ENCODE assay signal across 8 mouse cellular contexts in genomic region chr6:137560358-137560859, GRCm38 (mm10).
A peak's percentile ranks its signal among the peaks of the same experiment; 100 is the strongest.
DNase-seq lines count a peak whose midpoint lies in the region; ATAC-seq and TF ChIP-seq lines count a peak whose summit lies in the region.

No protein-coding gene starts in this region.

- H3K4me2 ChIP-seq in limb, embryonic 14.5 days (replicated peaks; ENCODE audit: low read depth, low read length, severe bottlenecking), result no peak overlapping the region
- no peak overlapping the region for H3K4me2 ChIP-seq in stomach, postnatal 0 days (replicated peaks; ENCODE audit: low read depth)

- TF ChIP-seq EP300 in stomach, postnatal 0 days (optimal IDR thresholded peaks at IDR 0.05), result no peak

- no peaks in the 10 kb centered on the region for H3K27me3 ChIP-seq in limb, embryonic 14.5 days (ENCODE audit: control insufficient read depth, insufficient read depth, low read length)
- no peaks in the 10 kb centered on the region for H3K27me3 ChIP-seq in stomach, postnatal 0 days (ENCODE audit: control insufficient read depth, insufficient read depth, low read length)

- H3K9me3 ChIP-seq in limb, embryonic 14.5 days (ENCODE audit: control insufficient read depth, low read length), result no peaks in the 10 kb centered on the region
- no peaks in the 10 kb centered on the region for H3K9me3 ChIP-seq in stomach, postnatal 0 days (ENCODE audit: control insufficient read depth, low read length)

- H3K27ac ChIP-seq in embryonic fibroblast, embryonic 13.5 days (ENCODE audit: insufficient read depth, low read length), result peak overlapping the region; percentile 98
- H3K27ac ChIP-seq in limb, embryonic 14.5 days (replicated peaks; ENCODE audit: low read depth, low read length), result no peak overlapping the region
- H3K27ac ChIP-seq in stomach, postnatal 0 days (replicated peaks), result peak overlapping the region; percentile 36

- intact Hi-C loops in heart, postnatal 10 days (cut with DNase I), result no loop called here
- intact Hi-C loops in left cerebral cortex, postnatal 25 days (cut with DNase I), result no loop called here

- H3K36me3 ChIP-seq in limb, embryonic 14.5 days (ENCODE audit: control insufficient read depth, insufficient read depth, low read length), result no peaks in the 10 kb centered on the region
- H3K36me3 ChIP-seq in stomach, postnatal 0 days (ENCODE audit: control insufficient read depth, insufficient read depth, low read length), result no peaks in the 10 kb centered on the region

- peak; percentile 79; the same call in 1 of the 2 replicates for ATAC-seq in limb, embryonic 14.5 days (ENCODE audit: low FRiP score, low read depth)
- peak; percentile 15; the same call in 1 of the 2 replicates for ATAC-seq in stomach, postnatal 0 days (ENCODE audit: low FRiP score, low TSS enrichment)

- 27% methylated on average over 12 of the region's 12 CpGs for WGBS in limb, embryonic 14.5 days
- WGBS in stomach, postnatal 0 days, result 48% methylated on average over 12 of the region's 12 CpGs

- H3K9ac ChIP-seq in limb, embryonic 14.5 days (ENCODE audit: low read depth, low read length, severe bottlenecking), result no peak overlapping the region
- H3K9ac ChIP-seq in stomach, postnatal 0 days (ENCODE audit: low read length), result no peak overlapping the region

- peaks cover 25% of the 10 kb centered on the region for H3K4me1 ChIP-seq in embryonic fibroblast, embryonic 13.5 days (ENCODE audit: control insufficient read depth, insufficient read depth, low read length)
- H3K4me1 ChIP-seq in limb, embryonic 14.5 days (ENCODE audit: control insufficient read depth, insufficient read depth, low read length), result peaks cover 18% of the 10 kb centered on the region
- H3K4me1 ChIP-seq in stomach, postnatal 0 days (replicated peaks; ENCODE audit: control insufficient read depth, insufficient read depth), result no peaks in the 10 kb centered on the region; the same call in none of the 2 replicates

- no peak overlapping the region for H3K4me3 ChIP-seq in embryonic fibroblast, embryonic 13.5 days (ENCODE audit: insufficient read depth, low read length)
- no peak overlapping the region for H3K4me3 ChIP-seq in limb, embryonic 14.5 days (replicated peaks; ENCODE audit: low read length)
- H3K4me3 ChIP-seq in stomach, postnatal 0 days (ENCODE audit: low read depth, low read length), result no peak overlapping the region

- no peak for TF ChIP-seq CTCF in embryonic fibroblast, embryonic 13.5 days (IDR thresholded peaks at IDR 0.05; ENCODE audit: borderline replicate concordance, insufficient read depth, low read length)
- TF ChIP-seq CTCF in stomach, postnatal 0 days (IDR thresholded peaks at IDR 0.05; ENCODE audit: low read depth), result no peak

- TF ChIP-seq POLR2A in embryonic fibroblast, embryonic 13.5 days (IDR thresholded peaks at IDR 0.05; ENCODE audit: low read depth, low read length), result no peak
- no peak for TF ChIP-seq POLR2A in limb, embryonic 14.5 days (IDR thresholded peaks at IDR 0.05; ENCODE audit: borderline replicate concordance, extremely low read depth, insufficient read depth, insufficient read length)

- peak; percentile 73 for DNase-seq in kidney, adult 11 months
- DNase-seq in kidney, postnatal 4 days, result no peak
- peak; percentile 62 to 66 for DNase-seq in heart, postnatal 10 days
- DNase-seq in limb, embryonic 14.5 days (ENCODE audit: low spot score), result peak; percentile 47
- no peak for DNase-seq in stomach, postnatal 0 days (ENCODE audit: low spot score)
- no peak for DNase-seq in thymus, postnatal 14 days
- no peak for DNase-seq in left cerebral cortex, postnatal 25 days (ENCODE audit: low spot score in 2 of 2)

Comparison
In these comparisons a context has a peak if more than half of its experiments do, and no peak if none do; other contexts are left out.
1. DNase-seq: peak in kidney, adult 11 months (single experiment), heart, postnatal 10 days (2 of 2) and limb, embryonic 14.5 days (single experiment); none in kidney, postnatal 4 days (0 of 2), stomach, postnatal 0 days (single experiment), thymus, postnatal 14 days (single experiment) and left cerebral cortex, postnatal 25 days (0 of 2).